Mouse (Mus musculus): ENCODE results near the gene Usp43.
A peak's percentile ranks its signal among the peaks of the same experiment; 100 is the strongest.

The Usp43 gene

DNA sequence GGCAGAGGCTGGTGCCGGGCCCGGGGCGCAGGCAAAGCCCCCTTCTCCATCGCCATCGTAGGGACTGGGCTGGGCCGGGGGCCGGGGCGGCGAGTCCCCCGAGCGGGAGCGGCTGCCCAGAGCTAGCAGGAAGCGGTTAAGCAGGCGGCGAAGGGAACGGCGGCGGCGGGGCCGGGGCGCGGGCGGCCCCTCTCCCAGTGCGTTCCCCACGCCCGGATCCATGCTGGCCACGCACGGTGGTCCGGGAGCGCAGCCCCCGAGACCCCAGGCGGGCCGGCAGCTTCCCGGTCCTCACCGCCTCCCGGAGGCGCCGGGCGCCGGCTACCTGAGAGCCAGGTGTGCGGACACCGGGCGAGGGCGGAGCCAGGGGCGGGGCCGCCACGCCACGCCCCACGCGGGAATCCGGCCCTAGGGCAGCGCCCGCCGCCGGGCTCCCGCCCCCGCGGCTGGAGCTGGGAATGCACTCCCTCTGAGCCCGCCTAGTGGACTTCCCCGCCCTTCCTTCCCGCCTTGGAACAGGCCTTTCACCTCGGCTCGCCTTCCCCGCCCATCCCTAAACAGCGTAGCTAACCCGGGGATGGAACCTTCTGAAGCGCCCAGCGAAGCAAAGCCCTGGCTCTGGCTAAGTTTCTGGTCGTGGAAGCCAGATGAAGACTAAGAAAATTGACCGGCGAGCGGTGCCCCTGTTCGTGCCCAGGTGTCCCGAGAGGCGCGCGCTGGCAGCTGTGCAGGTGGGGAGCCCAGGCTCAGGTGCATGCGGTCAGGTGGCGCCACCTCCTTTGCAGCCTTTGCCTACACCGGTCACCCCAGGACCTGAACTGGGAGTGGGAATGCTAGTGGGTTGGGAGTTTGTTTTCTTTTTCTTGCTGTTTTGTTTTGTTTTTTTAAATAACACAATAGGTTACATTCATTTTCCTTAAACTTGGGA is at the start of gene Usp43:
Usp43 (minus strand) TSS at position 327 of the 928 bp plus-strand sequence.
- peak; percentile 50 for DNase-seq

DNA sequence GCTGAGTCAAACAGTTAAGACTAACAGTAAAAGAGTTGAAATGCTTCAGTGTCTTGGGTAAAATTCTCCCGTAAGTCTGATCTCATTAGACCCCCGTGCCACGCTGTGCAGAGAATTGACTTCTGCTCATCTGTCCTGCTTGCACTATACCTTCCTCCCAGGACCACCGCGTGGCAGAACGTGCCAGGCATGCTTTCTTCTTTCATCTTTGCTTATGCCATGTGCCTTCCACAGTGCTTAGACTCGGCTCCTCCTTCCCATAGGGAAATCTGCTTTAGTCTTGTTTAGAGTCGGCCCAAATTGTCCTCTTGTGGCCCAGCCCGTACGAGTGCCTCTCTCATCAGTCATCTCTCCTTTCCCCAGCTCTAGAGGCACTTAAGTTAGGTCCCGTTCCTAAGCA is 45.9 kb upstream of the Usp43 start:
- DNase-seq, result no peak

DNA sequence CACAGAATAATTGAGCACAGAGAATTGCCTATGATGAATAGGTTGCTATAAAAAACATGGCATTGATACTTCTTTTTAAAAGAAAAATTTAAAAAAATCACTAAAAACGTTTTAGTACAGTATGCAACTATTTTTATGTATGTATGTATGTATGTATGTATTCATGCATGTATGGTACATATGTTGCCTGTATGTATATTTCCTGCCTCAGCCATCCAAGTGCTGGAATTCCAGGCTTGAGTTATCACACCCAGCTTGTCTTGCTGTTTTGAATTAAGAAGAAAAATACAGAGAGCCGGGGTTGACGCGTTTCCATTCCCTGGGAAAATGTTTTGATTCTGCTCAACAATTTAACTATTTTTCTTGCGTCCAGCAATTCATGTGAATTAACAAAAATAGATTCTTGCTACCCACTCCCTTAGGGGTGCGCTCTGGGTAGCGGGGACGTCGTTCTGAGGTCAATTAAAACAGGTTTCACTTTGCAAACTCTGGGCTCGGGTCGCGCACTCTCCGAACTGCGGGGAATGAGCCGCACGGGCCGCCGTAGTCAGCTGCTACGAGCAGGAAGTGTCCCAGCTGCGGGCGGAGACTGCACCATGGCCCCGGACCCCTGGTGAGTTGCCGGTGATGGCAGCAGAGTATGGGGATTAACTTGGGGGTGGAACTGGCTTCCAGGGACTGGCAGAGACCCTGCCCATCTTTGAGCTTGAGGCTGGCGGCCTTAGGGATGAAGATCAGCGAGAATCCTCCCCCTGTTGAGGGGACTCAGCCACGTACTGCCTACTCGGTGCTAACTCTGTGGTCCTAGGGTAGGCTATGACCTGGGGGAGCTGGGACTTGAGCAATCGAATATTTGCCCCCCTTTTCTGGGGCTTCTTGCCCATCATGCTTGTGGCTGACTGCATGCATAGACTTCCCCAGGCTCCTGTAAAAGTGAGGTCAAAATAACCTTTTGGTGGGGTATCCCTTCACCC is 44.2 kb upstream of the Usp43 start, which contains the start of gene Stx8:
Stx8 (plus strand) TSS at position 289 of the 974 bp plus-strand sequence.
- peak; percentile 98 to 99 for DNase-seq

DNA sequence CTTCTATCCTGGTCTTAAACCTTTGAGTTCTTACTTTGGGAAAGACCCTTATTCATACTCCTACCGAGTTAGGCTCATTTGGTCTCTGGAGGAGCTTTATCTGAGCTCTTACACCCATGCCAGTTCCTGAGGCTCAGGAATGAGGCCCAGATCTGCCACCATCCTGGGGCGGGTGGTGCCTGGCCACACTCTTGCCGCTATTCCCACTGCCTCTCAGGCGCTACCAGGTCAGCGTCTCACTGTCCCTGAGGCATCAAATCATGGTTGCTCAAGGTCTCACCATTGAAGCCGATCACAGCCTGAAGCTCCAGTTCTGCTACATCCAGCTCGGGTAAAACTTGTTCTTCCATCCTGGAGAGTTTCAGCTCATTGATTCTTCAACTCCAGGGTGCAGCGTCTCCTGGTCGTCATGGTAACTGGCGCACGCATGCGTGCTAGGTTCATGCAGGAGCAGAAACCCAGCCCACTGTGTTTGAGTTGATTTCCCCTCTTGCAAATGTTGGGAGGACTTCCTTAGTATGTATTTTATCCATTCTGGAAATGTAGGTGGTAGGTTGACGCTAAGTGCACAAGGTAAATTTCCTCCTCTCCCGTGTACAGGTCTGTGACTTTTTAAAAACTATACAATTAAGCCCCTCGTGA is 43.4 kb upstream of the Usp43 start, which contains the start of gene Cfap52:
Cfap52 (minus strand) TSS at position 410 of the 642 bp plus-strand sequence.
- peak; percentile 89 to 91 for DNase-seq

DNA sequence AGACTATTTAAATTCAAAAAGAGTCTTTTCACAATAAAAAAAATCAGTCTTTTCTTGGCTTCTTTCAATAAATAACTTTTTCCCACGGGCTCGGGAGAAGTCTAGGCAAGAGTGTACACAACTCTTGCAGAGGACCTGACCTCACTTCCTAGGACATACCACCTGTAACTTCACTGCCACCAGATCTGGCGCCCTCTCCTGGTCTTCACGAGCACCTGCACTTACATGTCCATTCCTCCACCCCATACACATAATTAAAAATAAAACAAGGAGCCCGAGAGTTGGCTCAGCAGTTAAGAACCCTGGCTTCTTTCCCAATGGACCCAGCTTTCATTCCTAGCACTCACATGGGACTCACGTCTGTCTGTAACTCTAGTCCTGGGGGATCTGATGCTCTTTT is 42.2 kb upstream of the Usp43 start:
- no peak for DNase-seq

DNA sequence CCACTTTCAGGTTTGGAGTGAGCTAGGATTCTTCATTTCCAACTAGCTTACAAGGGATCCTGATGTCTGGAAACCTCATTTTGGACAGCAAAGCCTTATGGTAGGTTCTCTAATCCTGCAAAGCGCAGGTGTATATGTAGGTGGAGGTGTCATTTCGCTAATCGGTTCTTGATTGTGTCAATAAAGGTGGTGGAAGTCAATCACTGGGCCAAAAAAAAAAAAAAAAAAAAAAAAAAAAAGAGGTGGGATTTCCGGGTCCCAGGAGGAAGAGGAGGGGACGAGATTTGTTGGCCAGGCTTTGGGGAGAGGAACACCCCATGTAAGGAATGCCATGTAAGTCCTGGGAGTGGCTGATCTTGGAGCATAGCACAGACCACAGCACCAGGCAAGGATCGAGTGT is 32.5 kb upstream of the Usp43 start:
- DNase-seq, result no peak

DNA sequence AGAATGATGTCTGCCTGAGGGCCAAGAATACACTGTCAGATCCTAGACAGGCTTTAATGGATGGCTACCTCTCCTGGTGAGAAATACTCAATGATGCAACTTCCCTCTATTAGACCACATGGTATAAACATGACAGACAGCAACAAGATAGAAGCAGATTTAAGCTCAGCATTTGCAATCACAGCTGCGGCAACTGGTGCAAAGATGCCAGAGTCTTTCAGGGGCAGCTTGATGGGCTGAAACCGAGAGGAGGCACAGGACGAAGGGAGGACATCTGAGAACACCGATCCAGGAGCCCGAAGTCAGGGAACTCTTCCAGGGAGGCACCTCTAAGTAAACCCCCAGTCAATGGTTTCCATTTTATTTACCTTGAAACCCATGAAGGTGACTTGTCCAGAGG is 31.7 kb upstream of the Usp43 start:
- DNase-seq, result no peak

DNA sequence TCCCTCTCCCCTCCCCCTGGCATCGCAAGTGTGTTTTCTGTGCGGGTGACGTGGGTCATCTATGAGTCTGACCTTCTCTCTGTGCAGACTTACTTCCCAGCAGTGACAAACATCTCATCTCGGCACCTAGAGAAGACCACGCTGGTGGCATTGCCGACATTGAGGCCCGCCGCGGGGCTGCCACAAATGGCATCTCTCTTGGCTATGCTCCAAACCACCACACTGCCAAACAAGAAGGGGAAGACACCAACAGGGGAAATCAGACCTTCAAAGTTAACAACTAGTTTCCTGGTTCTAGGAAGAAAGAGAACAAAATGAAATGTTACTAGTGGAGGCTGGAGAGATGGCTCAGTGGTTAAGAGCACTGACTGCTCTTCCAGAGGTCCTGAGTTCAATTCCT is 27.5 kb upstream of the Usp43 start:
- DNase-seq, result peak; percentile 34 to 40

DNA sequence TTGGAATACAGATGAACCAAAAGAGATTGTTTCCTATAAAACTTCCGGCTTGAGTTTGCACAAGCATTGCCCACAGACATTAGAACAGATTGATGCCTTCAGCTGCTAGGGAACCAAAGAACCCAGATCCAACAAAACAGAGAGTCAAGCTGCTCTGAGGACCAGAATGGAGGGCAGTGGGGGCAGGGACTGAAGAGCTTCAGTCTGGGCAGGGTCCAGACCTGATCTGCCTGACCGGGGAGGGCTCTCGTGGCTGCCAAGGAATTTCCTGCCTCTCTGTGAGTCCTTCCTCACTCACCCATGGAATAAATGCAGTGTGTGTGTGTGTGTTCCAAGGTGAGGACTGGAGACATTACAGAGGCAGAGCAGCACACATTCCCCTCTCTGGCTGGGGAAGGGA is 26.3 kb upstream of the Usp43 start:
- DNase-seq, result peak; percentile 39 to 59

DNA sequence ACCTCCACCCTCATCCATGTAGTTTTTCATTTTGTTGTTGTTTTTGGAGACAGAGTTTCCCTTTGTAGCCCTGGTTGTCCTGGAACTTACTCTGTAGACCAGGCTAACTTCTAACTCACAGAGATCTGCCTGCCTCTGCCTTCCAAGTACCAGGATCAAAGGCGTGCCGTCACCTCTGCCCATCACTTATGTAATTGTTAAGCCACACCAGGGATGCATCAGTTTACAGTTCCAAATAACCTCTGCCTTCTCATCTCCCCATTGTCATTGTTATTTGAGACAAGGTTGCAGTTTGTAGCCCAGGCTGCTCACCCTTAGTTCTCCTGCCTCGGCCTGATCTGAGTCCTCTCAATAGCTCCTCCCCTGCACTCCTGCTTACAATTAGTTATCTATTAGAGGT is 10.2 kb upstream of the Usp43 start:
- no peak for DNase-seq

DNA sequence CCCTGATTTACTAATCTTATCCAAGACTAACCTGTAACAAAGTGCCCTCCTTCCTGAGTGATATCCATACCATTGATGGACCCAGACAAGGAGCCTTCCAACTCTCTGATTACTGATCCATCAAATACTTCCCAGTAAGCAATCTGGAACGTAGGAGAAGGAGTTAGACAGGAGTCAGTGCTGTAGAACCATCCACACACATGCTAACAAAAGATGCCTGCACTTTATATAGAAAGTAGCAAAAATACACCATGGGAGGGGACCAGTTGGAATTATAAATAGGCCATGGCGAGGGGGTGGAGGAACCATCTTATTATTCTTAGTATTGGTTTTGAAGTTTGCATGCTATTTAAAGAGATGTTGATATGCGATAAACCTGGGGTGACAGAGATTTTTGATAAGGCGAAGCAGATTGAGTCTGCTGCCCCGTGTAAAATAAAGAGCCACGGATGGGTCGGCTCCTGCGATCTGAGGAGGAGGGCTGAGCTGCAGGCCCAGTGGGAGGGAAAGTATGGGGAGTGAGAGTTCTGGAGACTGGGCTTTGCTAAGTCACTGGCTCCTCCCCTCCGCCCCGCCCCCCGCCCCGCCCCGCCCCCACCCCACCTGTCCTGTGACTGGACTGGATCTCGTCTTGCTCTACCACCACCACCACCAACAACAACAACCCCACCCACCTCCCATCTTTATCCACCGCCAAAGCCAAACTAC is 4.5 kb upstream of the Usp43 start:
- no peak for DNase-seq

DNA sequence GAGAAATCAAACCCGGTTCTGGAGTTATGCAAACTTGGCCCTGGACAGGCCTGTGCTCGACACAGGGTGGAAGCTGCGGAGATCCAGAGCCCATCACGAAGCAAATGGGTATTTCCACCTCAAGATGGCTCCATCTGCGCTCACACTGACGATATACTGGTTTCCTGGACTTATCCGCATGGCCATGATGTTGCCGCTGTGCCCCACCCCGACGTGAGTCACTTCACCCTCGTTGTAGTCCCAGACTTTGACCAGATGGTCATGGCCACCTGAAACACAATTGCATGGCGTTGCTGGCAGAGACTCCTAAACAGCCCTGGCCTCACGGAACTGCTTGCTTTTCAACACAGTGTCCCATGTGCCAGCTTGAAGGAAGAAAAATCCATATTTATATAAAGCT is 3.0 kb upstream of the Usp43 start:
- DNase-seq, result peak; percentile 28 to 42

DNA sequence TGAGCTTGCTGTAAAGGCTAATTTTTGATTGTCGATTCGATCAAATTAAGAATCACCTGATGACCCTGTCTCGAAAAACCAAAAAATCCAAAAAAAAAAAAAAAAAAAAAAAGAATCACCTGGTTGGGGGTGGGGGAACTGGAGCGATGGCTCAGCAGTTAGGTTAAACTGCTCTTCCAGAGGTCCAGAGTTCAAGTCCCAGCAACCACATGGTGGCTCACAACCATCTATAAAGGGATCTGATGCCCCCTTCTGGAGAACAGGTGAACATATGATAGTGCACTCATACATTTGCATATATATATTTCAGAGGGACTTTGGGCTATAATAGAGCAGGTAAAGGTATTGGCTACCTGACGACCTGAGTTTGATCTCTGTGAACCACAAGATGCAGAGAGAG is 1.8 kb upstream of the Usp43 start:
- DNase-seq, result no peak

DNA sequence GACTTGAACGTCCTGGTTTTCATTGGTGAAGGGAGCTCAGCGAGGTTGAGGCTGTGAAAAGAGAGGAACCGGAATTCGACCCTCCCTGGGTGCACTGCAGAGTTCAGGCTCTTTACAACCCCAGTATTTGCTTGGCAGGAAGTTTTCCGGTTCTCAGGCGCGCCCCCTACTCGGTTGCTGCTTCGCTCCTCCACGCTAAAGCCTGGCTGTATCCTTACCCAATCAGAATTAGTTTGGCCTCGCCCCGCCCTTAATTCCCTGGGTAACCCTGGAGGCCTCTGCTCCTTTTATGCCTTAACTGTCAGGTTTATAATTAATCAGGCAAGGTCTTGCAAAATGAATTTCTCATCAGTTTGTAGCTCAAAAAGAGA is 787 bp upstream of the Usp43 start:
- DNase-seq, result peak; percentile 71 to 82

DNA sequence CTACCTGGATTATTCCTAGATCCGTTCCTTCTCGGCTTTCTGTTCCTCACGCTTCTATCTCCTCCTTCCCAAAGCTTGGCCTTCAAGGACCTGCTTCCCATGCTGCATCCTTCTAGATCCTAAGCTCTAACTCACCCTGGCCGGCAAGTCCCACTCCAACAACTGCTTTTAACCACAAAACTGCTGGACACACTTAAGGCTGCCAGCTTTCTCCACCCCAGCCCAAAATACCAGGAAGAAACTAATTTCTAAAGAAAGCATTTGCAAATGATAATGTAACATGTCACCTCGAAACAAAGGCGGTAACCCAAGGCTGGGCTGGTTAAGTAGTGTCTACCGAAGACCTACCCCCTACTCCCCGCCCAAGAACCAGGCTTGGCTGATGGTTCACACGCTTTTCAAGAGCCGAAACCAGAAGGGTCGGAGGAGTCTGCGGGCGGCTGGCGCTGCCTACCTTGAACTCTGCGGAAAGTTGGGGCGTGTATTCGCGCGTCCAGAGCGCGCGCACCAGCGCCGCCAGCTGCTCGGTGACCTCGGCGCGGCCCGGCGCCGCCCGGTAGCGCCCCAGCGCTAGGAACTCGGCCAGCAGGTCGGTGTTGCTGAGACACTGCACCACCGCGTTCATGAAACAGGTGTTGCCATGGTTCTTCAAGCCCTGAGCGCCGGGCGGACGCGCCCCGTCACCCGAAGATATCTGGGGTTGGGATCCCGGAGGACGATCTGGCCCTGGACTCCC is 694 bp downstream of the Usp43 start:
- peak; percentile 41 to 42 for DNase-seq

DNA sequence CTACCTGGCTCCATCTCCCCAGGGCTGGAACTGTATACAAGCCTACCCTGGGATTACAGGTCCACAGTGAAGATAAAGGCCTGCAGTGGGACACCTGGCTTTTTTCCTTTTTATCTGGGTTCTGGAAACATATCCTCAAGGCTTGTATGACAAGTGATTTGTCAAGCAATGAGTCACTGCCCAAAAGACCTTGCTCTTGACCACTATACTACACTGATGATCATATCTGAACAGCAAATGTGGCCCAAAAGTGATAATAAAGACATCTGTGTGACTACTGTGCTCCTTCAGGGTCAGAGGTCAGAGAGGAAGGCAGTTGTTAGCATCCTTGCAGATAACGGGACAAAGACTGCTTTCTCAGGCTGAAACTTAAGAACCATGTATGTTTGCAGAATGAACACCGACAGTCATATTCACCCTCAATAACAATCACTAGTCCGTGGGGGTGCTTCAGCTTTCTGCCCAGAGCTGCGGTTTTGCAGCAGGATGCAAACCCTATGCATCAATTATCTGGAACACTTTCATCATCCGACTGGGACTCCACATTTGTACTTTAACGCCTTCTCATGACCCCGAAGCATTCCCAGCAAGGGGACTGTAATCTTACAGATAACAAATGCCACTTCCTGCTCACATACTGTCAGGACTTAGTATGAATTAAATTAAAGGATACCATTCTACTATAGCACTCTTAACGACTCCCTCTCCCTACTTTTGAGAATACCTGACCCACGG is 1.6 kb downstream of the Usp43 start:
- no peak for DNase-seq

DNA sequence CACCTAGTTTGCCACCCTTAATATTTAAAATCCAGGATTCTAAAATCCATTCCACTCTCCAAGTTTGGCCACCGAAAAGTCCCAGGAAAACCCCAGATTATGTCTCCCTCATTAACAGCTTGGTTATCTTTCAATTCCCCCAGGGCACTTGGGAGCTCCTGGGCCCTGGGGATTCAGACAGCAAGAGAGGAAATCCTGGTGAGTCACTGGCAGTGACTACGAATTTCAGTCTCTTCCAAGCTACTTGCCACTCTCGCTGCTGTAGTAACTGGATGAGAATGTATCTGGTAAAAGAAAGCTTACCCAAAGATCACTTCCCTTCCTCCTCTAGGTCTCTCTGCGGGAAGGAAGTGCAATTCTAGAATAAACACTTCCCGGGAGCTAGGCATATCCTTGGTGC is 2.4 kb downstream of the Usp43 start:
- no peak for DNase-seq

DNA sequence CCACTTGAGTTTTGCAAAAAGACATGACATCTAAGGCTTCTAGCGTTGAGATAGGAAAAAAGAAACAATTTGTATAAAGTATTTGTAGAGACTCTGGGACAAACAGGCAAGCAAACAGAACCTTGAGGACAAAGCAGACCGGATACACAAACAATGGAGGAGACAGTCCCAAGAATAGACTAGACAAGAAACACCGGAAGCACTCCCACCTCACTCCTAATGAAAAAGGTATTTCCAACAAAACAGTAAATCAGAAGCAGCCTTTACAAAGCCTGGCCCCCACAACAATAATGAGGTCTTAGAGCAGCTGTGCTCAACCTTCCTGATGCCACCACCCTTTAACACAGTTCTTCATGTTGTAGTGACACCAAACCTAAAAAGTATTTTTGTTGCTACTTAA is 4.8 kb downstream of the Usp43 start:
- DNase-seq, result no peak

DNA sequence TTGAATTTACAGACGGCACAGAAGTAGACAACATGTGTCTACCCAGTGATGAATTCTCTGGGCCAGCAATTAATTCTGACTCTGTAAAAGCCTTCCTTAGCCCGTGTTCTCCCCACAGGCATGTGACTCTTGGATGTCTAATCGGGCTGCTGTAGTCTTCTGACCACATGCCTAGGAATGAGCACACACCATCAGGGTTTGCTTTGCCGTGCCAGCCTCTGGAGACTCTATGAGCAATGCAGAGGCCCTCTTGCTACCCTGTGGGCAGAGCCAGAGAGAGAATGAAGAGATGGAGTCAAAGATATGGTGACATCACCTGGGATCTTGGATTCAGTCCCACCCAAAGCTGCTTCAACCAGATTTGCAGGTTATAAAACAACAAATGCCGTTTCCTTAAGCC is 10.9 kb downstream of the Usp43 start:
- DNase-seq, result no peak

DNA sequence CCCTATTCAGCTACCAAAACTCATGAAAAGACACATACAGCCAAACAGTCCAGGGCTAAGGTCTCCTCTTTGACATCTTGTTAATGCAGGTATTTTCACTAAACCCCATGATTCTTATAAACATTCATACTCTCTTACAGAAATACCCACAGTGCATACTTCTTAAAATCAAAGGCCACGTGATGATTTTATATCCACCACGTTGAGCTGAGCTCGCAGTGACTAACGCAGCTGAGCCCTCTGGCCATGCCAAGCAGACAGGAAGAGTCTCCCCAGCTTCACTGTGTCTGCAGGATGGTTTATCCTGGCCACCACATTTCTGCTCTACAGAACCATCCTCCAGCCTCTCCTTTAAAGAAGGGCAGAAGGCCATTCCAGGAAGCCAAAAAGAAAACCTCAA is 18.2 kb downstream of the Usp43 start:
- DNase-seq, result no peak

DNA sequence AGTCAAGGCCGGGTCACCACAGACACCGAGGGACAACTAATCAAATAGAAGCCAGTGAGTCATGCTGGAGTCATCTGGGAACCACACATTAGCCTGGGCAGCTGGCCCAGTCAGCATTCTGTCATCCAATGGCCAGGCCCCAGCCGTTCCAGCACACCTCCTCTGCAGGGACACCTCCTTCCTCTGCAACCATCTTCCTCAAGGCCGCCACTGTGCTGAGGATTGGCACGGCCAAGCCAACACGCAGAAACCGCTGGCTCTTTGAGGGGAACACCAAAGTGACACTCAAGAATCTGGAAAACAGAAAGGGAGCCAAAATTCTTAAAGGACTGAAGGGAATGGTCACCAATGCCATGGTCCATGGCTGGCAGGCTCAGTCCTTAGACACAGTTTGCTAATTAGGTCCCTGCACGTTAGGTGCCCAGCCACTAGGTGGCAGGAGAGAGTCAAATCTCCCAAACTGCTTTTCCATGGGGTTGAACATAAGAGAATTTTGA is 24.8 kb downstream of the Usp43 start:
- peak; percentile 71 to 76 for DNase-seq

All from cerebellum, postnatal 10 days (tissue).